Mouse (Mus musculus): Measurements from ENCODE around the gene Insl3. TPM values are rescaled to one million over a fixed set of nuclear protein-coding genes. Genes with fewer than 3 reads are reported as not detected.
A peak's percentile ranks its signal among the peaks of the same experiment; 100 is the strongest.
"Not testable (repeated sequence)": the region's sequence is repeated elsewhere in the genome, so short reads cannot be mapped to it uniquely, and the experiment has no call there.

The Insl3 gene
- polyA plus RNA-seq, 1 experiment from 2014 or later: 1.2 TPM

DNA sequence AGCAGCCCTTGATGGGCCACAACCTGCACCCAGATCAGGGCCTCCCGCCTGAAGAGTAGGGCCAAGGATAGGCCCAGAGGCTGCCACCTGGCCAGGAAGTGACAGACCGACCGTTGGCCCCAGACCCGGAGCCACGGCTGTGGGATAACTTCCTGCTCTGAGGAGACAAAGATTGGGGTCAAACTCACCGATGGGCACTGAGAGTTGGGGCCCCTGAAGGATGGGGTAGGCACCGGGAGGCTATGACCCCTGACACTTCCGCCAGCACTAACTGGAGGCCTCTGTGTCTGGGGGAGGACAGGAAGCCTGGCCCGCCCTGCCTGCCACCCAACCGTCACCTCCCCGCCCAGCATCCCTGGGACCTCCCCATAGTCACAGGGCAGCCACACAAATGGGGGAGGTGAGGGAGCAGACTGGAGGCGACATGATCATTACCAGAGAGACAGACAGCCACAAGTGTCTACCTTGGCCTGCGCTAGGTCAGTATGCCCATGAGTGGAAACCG lies 34.1 kb downstream of the Insl3 start:
- WGBS: 45% methylated on average over 14 of the region's 14 CpGs
- no peak for ATAC-seq (ENCODE audit: low FRiP score, low TSS enrichment)
- no peaks in the 10 kb centered on the region for H3K36me3 ChIP-seq (ENCODE audit: control insufficient read depth, insufficient read depth, low read length)
- no peak overlapping the region for H3K4me3 ChIP-seq (ENCODE audit: low read length)
- no peak overlapping the region for H3K9ac ChIP-seq (ENCODE audit: low read depth, low read length)
- no peaks in the 10 kb centered on the region for H3K4me1 ChIP-seq (ENCODE audit: control insufficient read depth, insufficient read depth, low read length)
- peaks cover 25% of the 10 kb centered on the region for H3K27me3 ChIP-seq (ENCODE audit: control insufficient read depth, insufficient read depth, low read length)
- H3K9me3 ChIP-seq (ENCODE audit: control insufficient read depth, low read length): no peaks in the 10 kb centered on the region
- H3K27ac ChIP-seq (ENCODE audit: low read depth, low read length): no peak overlapping the region
- H3K4me2 ChIP-seq (replicated peaks; ENCODE audit: low read depth, low read length): no peak overlapping the region

DNA sequence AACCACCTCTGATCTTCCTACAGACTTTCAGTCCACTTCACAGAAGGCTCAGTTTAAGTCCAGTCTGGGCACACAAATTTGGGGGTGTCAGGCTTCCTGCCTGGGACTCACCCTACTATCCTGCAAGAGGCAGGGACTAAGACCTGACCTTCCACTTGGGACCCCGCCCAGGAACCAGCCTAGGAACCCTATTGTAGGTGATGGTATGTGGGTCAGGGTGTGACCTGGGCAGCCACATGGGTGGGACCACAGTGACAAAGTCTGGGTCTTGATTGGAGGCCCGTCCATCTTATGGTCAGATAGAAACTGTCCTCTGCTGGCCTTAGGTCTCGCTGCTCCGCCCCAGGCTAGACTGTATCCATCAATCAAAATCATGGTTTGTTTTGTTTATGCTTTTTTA lies 35.4 kb downstream of the Insl3 start:
- WGBS: 58% methylated on average over 4 of the region's 4 CpGs
- no peaks in the 10 kb centered on the region for H3K9me3 ChIP-seq (ENCODE audit: control insufficient read depth, low read length)
- H3K9ac ChIP-seq (ENCODE audit: low read depth, low read length): no peak overlapping the region
- no peaks in the 10 kb centered on the region for H3K36me3 ChIP-seq (ENCODE audit: control insufficient read depth, insufficient read depth, low read length)
- H3K27me3 ChIP-seq (ENCODE audit: control insufficient read depth, insufficient read depth, low read length): peaks cover 25% of the 10 kb centered on the region
- H3K4me3 ChIP-seq (ENCODE audit: low read length): no peak overlapping the region
- no peak for ATAC-seq (ENCODE audit: low FRiP score, low TSS enrichment)
- H3K4me2 ChIP-seq (replicated peaks; ENCODE audit: low read depth, low read length): no peak overlapping the region
- H3K27ac ChIP-seq (ENCODE audit: low read depth, low read length): no peak overlapping the region
- 0 out of 2 replicates have a peak, but pooled peaks cover 4% of the 10 kb centered on the region for H3K4me1 ChIP-seq (ENCODE audit: control insufficient read depth, insufficient read depth, low read length)

DNA sequence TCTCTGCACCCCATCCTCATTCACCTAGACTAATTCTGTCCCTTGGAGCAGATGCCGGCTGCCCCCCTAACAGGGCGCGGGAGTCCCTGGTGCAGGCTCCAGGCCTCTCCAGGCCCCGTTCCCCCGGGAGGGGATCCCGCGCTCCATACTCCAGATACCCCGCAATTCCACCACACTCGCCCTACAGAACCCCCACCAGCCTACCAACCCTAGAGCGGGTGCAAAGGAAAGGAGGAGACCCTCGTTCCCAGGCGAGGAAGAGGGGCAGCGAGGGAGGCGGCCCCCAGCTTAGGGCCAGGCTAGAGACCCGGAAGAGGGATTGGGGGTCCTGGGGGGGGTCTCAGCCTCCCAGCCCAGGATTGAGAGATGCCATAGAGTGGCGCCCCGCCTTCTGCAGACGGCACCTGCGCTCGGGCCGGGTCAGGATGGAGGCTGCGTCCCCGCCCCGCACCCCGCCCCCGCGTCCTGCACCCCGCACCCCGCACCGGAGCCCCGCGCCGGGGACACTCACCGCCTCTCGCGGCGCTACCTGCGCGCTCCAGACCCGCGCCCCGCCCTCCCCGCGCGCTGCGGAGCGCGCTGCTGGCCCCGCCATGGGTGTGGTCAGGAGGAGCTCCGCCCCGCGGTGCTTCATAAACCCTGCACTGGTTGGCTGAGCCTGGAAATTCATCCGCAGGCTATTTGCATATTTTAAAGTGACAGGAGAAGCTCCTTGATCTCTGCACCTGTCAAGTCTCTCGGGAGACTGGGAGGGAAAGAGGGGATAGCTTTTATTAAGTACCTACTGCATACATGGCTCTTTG lies 36.3 kb downstream of the Insl3 start, which contains the start of gene Fcho1:
Fcho1 (minus strand) TSS at position 595 of the 803 bp plus-strand sequence.
- 1% methylated on average over 44 of the region's 54 CpGs for WGBS
- ATAC-seq (ENCODE audit: low FRiP score, low TSS enrichment): peak; percentile 82
- H3K4me1 ChIP-seq (ENCODE audit: control insufficient read depth, insufficient read depth, low read length): 0 out of 2 replicates have a peak, but pooled peaks cover 4% of the 10 kb centered on the region
- H3K27ac ChIP-seq (ENCODE audit: low read depth, low read length): no peak within 1 kb of the TSS
- peak within 1 kb of the TSS; percentile 62 for H3K4me3 ChIP-seq (ENCODE audit: low read length)
- H3K27me3 ChIP-seq (ENCODE audit: control insufficient read depth, insufficient read depth, low read length): peaks cover 25% of the 10 kb centered on the region
- no peaks in the 10 kb centered on the region for H3K36me3 ChIP-seq (ENCODE audit: control insufficient read depth, insufficient read depth, low read length)
- no peaks in the 10 kb centered on the region for H3K9me3 ChIP-seq (ENCODE audit: control insufficient read depth, low read length)
- H3K9ac ChIP-seq (ENCODE audit: low read depth, low read length): peak within 1 kb of the TSS; percentile 66
- H3K4me2 ChIP-seq (replicated peaks; ENCODE audit: low read depth, low read length): peak within 1 kb of the TSS; percentile 78

DNA sequence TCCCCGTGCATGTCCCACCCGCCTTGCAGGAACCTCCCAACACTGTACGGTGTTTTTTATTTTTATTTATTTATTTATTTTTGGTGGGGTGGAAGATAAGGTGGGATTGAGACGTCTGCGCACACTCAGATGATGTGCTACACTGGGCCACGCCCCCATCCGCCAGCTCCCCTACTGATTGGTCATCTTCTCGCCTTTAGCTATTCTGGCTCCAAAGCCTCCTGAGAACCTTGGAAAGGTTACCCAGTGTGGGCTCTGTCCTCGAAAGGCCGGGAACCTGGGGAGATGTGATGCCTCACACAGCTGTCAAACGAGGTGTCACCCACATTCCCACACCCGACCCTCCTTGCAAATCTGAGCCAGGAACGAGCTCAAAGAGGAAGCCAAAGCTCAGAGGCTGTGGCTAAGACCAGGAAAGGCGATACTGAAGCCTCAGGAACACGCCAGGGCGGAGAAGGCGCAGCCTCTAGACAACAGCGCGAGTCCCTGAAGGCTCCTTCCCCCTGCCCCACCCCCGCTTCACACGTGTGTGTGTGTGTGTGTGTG lies 39.3 kb downstream of the Insl3 start:
- Histone ChIP-seq H3K4me2 (replicated peaks; ENCODE audit: low read depth, low read length) (peak overlapping the region; percentile 55), H3K27ac (ENCODE audit: low read depth, low read length) (no peak overlapping the region), H3K27me3 (ENCODE audit: control insufficient read depth, insufficient read depth, low read length) (peaks cover 25% of the 10 kb centered on the region), H3K9ac (ENCODE audit: low read depth, low read length) (peak overlapping the region; percentile 34; the same call in 1 of the 2 replicates), H3K36me3 (ENCODE audit: control insufficient read depth, insufficient read depth, low read length) (no peaks in the 10 kb centered on the region), H3K9me3 (ENCODE audit: control insufficient read depth, low read length) (no peaks in the 10 kb centered on the region), H3K4me3 (ENCODE audit: low read length) (peak overlapping the region; percentile 27), H3K4me1 (ENCODE audit: control insufficient read depth, insufficient read depth, low read length) (0 out of 2 replicates have a peak, but pooled peaks cover 4% of the 10 kb centered on the region)
- ATAC-seq (ENCODE audit: low FRiP score, low TSS enrichment): peak; percentile 44
- 7% methylated on average over 19 of the region's 21 CpGs for WGBS

DNA sequence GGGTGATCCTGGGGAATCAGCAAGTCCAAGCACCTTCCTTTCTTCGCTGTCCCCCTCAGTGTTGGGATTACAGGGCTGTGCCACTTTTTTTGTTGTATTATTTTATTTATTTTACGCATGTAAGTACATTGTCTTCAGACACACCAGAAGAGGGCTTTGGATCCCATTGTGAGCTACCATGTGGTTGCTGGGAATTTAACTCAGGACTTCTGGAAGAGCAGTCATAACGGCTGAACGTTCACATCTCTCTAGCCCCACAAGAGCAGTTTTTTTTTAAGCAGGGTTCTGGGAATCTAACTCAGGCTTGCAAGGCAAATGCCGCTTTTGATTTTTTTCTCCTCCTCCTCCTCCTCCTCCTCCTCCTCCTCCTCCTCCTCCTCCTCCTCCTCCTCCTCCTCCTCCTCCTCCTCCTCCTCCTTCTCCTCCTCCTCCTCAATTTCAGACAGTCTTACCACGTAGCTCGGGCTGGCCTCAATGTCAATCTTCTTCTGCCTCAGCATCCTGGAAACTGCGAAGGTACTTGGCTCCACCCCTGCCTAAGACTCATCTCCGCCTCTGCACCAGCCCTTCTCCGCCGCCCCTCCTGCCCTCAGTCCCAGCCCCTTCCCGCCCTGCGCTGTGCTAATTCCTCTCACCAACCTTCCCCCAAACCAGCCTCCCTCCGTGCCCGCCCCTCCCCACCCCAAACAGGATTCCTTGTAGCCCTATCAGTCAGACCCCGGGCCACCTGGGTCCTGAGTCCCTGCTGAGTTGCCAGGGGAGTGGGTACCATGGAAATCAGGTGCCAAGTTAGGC lies 40.0 kb downstream of the Insl3 start:
- Histone ChIP-seq H3K4me3 (ENCODE audit: low read length) (peak overlapping the region; percentile 27), H3K4me1 (ENCODE audit: control insufficient read depth, insufficient read depth, low read length) (0 out of 2 replicates have a peak, but pooled peaks cover 4% of the 10 kb centered on the region), H3K9me3 (ENCODE audit: control insufficient read depth, low read length) (no peaks in the 10 kb centered on the region), H3K9ac (ENCODE audit: low read depth, low read length) (no peak overlapping the region), H3K27me3 (ENCODE audit: control insufficient read depth, insufficient read depth, low read length) (peaks cover 23% of the 10 kb centered on the region), H3K4me2 (replicated peaks; ENCODE audit: low read depth, low read length) (peak overlapping the region; percentile 55), H3K27ac (ENCODE audit: low read depth, low read length) (no peak overlapping the region), H3K36me3 (ENCODE audit: control insufficient read depth, insufficient read depth, low read length) (no peaks in the 10 kb centered on the region)
- peak; percentile 11; the same call in 1 of the 2 replicates for ATAC-seq (ENCODE audit: low FRiP score, low TSS enrichment)
- WGBS: 2% methylated on average over 14 of the region's 16 CpGs

DNA sequence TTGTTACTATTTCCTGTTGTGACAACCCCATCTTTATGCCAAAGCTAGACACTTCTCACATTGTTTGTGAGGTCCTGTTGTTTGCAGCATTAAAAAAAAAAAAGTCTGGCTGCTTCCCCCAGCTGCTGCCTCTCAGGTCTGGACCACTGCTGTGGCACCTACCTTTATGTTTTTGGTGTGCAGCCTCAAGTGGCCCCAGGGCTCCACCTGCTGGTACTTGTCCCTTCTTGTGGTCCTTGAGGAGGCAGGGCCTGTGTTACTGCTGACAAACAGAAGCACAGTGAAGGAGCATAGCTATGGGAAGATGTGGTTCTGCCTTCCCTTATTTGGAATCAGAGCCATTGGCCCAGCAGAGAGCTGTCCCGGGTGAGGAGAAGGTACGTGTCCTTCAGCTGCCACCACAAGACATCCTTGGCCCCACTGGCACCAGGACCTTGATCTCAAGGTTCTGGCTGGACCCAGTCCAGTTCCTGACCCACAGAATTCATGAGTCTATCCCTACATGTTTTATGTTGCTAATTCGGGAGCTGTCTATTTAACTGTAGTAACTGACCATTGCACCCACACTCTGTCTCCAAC lies 42.7 kb downstream of the Insl3 start:
- no peak overlapping the region for H3K27ac ChIP-seq (ENCODE audit: low read depth, low read length)
- no peak overlapping the region for H3K4me3 ChIP-seq (ENCODE audit: low read length)
- H3K4me1 ChIP-seq (ENCODE audit: control insufficient read depth, insufficient read depth, low read length): 0 out of 2 replicates have a peak, but pooled peaks cover 4% of the 10 kb centered on the region

DNA sequence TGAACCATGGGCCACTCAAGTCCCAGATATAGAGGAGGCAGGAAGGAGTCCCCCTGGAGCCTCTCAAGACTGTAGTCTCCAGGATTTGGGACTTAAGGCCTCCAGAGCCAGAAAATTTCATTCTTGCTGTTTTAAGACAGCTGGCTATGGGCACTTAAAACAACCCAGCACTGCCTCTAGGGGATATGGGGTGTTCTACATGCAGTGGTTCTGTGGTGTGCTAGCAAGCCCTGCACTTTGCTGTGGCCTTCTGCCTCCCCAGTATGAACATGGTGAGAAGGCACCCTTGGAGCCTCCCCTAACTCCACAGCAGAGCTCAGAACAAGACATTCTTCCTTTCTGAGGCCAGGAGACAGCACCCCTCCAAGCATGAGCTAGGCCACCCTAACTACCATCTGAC lies 49.3 kb downstream of the Insl3 start:
- not testable (repeated sequence) for H3K9me3 ChIP-seq (ENCODE audit: control insufficient read depth, low read length); H3K4me1 ChIP-seq (ENCODE audit: control insufficient read depth, insufficient read depth, low read length); H3K4me3 ChIP-seq (ENCODE audit: low read length); H3K27ac ChIP-seq (ENCODE audit: low read depth, low read length); H3K9ac ChIP-seq (ENCODE audit: low read depth, low read length); H3K4me2 ChIP-seq (replicated peaks; ENCODE audit: low read depth, low read length); H3K27me3 ChIP-seq (ENCODE audit: control insufficient read depth, insufficient read depth, low read length); ATAC-seq (ENCODE audit: low FRiP score, low TSS enrichment); H3K36me3 ChIP-seq (ENCODE audit: control insufficient read depth, insufficient read depth, low read length)

More for the DNA sequence above, 42.7 kb downstream of the Insl3 start:
- Histone ChIP-seq H3K4me2 (replicated peaks; ENCODE audit: low read depth, low read length) (no peak overlapping the region), H3K9ac (ENCODE audit: low read depth, low read length) (no peak overlapping the region), H3K36me3 (ENCODE audit: control insufficient read depth, insufficient read depth, low read length) (no peaks in the 10 kb centered on the region), H3K27me3 (ENCODE audit: control insufficient read depth, insufficient read depth, low read length) (0 out of 2 replicates have a peak, but pooled peaks cover 6% of the 10 kb centered on the region), H3K9me3 (ENCODE audit: control insufficient read depth, low read length) (no peaks in the 10 kb centered on the region)
- no peak for ATAC-seq (ENCODE audit: low FRiP score, low TSS enrichment)
- whole genome bisulfite sequencing: 56% methylated on average over 3 of the region's 3 CpGs

Data from kidney, embryonic 14.5 days (tissue).